Mouse (Mus musculus) cerebellum, adult (tissue): ENCODE data around the gene Crcp.
A peak's percentile ranks its signal among the peaks of the same experiment; 100 is the strongest.
"Not testable (repeated sequence)": the region's sequence is repeated elsewhere in the genome, so short reads cannot be mapped to it uniquely, and the experiment has no call there.

ENCODE experiments used
- ATAC-seq: cut with Nextera tagmentation; 2 replicates; pipeline ENCODE4 v1.9.2; 2017; ENCODE audit warnings: mild to moderate bottlenecking, moderate library complexity, mixed read lengths; ENCODE audit not compliant: insufficient number of reproducible peaks, low FRiP score, low TSS enrichment

The Crcp gene

DNA sequence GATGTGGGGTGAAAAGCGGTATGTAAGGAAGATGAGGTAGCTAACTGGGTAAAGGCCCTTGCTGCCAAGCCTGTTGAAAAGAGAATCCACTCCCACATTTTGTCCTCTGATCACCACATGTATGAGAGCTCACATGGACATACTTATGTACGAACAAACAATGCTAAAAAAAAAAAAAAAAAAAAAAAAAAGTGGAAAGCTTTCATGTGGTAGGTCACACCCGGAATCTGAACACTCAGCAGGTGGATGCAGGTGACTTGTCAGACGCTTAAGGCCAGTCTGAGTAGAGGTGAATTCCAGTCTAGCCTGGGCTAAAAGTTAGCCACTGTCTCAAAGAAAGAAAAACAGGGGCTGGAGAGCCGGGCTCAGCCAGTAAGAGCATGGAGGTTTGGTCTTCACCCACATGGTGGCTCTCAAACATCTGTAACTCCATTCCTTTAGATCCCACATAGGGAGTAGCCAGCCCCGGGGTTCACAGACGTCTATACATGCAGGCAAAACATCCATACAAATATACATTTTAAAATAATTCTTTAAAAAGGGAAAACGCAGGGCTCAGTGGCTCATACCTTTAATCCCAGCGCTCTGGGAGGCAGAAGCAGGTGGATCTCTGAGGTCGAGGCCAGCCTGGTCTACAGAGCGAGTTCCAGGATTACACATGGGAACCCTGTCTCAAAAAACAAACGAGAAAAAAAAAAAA is 5.9 kb upstream of the Crcp start:
- no peak for ATAC-seq

DNA sequence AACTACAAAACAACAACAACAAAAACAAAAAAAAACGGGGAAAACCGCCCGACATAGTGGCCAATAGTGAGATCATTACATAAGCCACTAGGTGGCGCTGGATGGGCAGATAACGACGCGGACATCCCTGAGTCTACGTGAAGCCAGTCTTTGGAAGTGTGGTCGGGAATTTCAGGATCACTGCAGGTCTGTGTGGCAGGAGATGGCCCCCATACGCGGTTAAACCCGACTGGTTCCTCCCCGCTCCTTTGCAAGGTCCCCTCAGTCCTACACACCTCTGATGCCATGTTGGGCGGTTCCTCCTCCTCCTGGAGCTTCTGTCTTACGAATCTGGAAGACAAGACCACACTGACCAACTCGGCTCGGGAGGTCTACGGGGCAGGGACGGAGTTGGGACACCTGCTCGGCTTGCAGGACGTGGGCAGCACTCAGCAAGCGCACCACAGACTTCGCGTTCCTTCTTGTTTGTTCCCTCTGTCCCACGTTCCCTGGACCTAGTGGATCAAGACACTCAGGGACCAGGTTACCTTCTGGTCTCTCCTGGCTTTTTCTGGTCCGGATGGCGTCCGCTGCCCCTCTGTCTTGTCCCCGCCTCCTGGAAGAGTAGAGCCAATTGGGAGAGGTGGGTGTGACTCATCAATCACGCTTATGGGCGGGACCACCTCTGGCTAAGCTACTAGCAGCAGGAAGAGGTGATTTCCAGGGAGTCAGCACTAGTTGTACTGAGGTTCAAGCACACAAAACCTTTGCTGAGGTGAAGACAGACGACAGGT is 5.1 kb upstream of the Crcp start:
- ATAC-seq = peak; percentile 73; the same call in 1 of the 2 replicates

DNA sequence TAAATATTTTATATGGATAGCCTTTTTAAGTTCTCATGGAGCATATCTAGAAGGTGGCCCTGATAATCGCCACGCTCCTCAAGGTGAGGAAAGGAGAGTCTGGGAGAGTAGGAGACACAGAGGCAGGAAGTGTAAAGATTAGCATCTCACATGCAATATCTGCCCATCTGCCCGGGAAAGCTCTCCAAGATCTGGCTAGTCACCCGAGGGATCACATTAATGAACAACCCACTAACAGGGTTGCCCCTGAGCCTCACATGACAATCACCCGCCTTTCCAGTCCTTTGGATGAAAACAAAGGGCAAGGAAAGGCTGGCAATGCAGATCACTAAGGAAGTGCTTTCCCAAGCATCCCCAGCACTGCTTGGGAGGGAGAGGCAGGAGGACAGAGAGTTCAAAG is 2.0 kb upstream of the Crcp start:
- no peak for ATAC-seq

GRCm38 (mm10) chr5:130027696-130028095 is 1.4 kb upstream of the Crcp start:
- ATAC-seq = no peak

GRCm38 (mm10) chr5:130031410-130032390 is 2.6 kb downstream of the Crcp start:
- ATAC-seq = no peak

- ATAC-seq = no peak
Measured at GRCm38 (mm10) chr5:130033869-130034268, 4.8 kb downstream of the Crcp start.

- not testable (repeated sequence) for ATAC-seq
Measured at GRCm38 (mm10) chr5:130036300-130036699, 7.2 kb downstream of the Crcp start.

GRCm38 (mm10) chr5:130037752-130038455 is 8.8 kb downstream of the Crcp start:
- no peak for ATAC-seq

- ATAC-seq = no peak
Measured at GRCm38 (mm10) chr5:130040797-130041196, 11.7 kb downstream of the Crcp start.

- no peak for ATAC-seq
Measured at GRCm38 (mm10) chr5:130041262-130041661, 12.2 kb downstream of the Crcp start.

DNA sequence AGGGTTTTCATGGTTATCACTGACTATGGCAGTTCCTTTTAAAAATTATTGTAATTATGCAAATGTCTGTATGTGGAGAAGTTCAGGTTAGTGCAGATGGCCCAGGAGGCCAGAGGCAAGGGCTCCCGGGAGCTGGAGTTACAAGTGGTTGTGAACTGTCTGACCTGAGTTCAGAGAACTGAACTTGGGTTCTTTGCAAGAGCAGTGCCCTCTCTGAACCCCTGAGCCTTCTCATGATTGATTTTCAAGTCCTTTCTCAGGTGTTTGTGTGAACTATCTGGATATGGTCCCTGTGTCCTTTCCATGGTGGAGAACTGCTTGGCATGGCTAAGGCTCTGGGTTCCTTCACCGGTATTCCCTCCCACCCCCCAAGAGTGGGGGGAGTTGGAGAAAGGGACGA is 14.7 kb downstream of the Crcp start:
- 0 out of 2 replicates have a peak, but pooled peaks have one; percentile 13 for ATAC-seq

GRCm38 (mm10) chr5:130044201-130044695 is 15.2 kb downstream of the Crcp start:
- peak; percentile 62; the same call in 1 of the 2 replicates for ATAC-seq

DNA sequence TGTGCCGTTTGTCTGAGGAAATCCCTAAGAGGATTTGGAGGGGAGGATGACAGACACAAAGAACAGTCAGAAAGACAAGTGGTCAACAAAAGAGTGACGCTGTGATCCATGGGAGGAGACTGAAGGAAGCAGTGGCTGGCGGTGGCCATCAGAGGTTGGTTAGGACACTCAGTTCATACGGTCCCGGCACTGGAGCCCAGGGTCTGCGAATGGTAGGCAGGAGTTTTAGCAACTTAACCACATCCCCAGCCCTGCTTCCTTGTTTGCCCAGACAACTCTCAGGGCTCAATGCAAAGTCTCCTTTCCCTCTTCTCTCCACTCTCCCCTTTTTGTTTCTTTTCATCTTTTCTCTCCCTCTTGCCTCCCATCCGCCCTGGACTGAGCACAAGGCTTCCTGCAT is 17.0 kb downstream of the Crcp start:
- no peak for ATAC-seq

- ATAC-seq = no peak
Measured at GRCm38 (mm10) chr5:130046589-130046988, 17.5 kb downstream of the Crcp start.

GRCm38 (mm10) chr5:130047013-130047412 is 17.9 kb downstream of the Crcp start:
- ATAC-seq = no peak

DNA sequence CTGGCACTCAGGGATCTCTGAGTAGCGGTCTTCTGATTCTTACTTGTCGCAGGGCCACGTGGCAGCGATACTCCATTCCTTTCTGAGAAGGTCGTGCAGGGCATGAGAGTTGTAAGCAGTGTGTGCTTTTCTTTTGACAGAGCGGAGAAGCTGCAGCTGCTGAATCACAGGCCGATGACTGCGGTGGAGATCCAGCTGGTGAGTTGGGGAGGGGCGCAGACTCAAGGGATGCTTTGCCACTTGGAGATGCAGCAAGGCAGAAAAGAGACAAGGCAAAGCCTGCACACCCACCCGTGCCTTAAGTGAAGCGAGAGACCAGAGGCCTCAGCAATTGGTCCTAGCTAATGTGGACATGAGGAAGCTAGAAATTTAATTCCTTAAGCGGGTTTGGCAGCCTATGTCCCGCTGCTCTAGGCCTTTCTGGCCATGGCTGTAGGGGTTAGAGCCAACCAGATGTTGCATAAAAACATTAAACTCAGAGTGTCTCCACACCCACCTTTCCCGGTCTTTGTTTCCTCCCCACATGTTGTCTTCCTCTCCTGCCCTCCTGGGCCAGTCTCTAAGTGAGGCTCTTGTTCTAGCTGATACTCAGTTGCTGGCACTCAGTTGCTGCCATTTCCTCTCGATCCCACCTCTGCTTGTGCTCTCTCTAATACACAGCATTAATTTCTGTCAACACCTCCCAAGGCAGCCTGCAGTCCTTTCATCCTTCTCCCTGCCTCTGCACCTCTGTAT is 19.9 kb downstream of the Crcp start:
- ATAC-seq = no peak

DNA sequence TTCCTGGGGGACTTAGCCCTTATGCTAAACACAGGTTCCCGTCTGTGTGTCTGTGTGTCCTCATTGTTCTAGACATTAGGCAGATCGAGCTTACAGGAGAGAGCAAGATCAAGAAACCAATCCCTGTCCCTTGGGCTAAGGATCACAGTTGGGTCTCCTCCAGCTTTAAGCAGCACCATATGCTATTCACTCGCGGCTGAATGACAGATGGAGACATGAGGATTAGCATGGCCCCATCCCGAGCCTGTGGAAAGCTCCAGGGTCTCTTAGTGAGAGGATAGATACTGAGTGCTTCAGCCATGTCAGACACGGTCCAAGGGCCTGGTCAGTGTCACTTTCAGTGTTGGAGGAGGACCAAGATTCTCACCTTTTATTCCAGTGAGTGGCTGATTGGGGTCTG is 21.3 kb downstream of the Crcp start:
- peak; percentile 86; the same call in 1 of the 2 replicates for ATAC-seq

- no peak for ATAC-seq
Measured at GRCm38 (mm10) chr5:130051073-130051860, 22.2 kb downstream of the Crcp start.
